Mouse (Mus musculus) gastrocnemius, postnatal 25 days (tissue): Measurements from ENCODE around the gene Ube2u. TPM values are rescaled to one million over a fixed set of nuclear protein-coding genes. Genes with fewer than 3 reads are reported as not detected.

Experiments used
- DNase-seq: peaks from one replicate; pipeline ENCODE4 v3.0.0; 2022
- total RNA-seq, 2 experiments: library from RNA; stranded (reverse); gene quantifications; 1 replicate in 1 of 2; 2 replicates in 1 of 2; pipeline ENCODE4 v1.2.3; 2021

Ube2u gene
- total RNA-seq, 2 experiments from 2014 or later: not detected

- DNase-seq: no peak
Measured at GRCm38 (mm10) chr4:100547905-100548304, 69.3 kb downstream of the Ube2u start.

- DNase-seq: no peak
Measured at GRCm38 (mm10) chr4:100553296-100553695, 74.6 kb downstream of the Ube2u start.

- peak; percentile 42 for DNase-seq
Measured at GRCm38 (mm10) chr4:100588236-100589206, 109.9 kb downstream of the Ube2u start.

DNA sequence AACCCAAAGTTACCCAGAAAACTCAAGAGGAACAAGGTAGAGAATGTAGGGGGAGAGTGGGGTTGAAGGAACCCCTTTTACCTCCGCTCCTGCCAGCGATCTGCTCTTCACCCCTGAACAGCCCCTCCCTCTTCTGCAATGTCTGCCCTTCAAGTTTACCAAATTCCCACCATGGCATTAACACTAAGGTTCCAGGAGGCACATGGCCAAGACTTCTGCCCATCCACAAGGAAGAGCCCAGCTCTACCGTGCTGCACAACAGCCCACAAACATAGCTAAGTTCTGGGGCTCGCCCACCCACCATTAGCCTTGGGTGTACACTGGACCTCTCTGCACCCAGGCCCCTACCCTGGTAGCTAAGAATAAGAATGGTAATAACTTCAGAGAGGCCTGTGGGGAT lies 117.1 kb downstream of the Ube2u start:
- DNase-seq: no peak

DNA sequence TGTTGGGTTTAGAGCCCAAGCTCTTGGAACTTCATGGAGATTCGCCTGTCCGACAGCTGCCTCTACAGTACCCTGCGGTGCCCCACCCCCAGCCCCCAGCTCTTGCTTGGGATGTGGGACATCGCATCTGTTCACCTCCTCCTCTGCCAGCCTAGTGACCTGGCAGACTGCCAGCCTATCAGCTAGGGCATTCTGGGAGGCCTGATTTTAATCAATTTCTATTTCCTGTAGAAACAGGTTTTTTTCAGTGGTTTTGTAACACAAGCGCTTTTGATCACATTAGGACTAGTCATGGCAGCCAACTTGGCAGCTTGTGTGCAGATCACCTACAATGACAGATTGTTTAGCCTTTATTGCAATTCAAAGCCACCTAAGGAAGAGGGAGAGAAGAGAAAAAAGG lies 118.0 kb downstream of the Ube2u start:
- no peak for DNase-seq

- no peak for DNase-seq
Measured at GRCm38 (mm10) chr4:100597049-100597448, 118.4 kb downstream of the Ube2u start.
